Mouse (Mus musculus): ENCODE measurements around the gene Flrt3. TPM values are rescaled to one million over a fixed set of nuclear protein-coding genes. Genes with fewer than 3 reads are reported as not detected.

Flrt3 gene
- not detected for total RNA-seq (2023)

DNA sequence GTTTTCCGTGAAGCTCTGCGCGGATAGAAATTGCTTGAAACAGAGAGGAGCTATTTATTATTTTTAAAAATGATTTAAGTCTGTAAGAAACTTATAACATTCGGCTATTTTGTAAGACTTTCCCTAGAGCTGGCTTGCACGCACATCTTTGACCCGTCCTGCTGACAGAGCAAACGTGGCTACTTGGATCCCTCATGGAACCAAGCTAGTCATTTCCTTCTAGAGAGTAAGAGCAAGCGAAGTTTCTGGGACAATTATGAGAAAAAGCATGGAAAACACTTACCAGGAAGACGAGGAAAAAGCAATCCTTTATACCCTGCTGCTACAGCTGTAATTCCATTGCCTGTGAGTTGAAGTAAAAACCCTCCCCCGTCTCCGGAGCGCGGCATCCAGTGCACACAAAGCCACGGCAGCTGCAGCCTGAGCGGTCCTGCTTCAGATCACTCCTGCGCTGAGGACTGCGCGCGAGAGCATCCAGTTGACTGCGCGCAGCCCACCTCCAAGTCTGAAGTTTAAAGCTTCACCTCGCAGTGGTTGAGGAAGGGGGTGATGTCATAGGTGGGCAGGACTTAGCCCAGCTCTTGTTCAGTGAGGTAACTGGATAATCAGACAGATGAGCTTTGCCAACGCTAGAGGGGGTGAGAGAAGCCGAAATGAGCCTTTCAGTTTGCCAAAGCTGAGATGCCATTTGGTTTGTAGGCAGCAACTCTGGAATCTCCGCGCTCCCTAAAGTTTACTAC is at the start of gene Flrt3:
Gene Flrt3 (minus strand): TSS at position 507 of the 740 bp plus-strand sequence.

